Mouse (Mus musculus) MEL (cell line): ENCODE measurements at regions not wholly inside any gene's neighbourhood (a gene's known extent, or its start where the extent isn't known, plus 50 kb on each side); places are given as distances from the start of the nearest gene placed in this dataset.

Source experiments
- MXI1 ChIP-seq: IDR thresholded peaks from 2 replicates; pipeline ENCODE4 v1.6.1; 2011; ENCODE audit warnings: mild to moderate bottlenecking, low read depth, low read length, improper control_type of control experiment
- RAD21 ChIP-seq: IDR thresholded peaks from 2 replicates; pipeline ENCODE4 v1.6.1; 2011; ENCODE audit warnings: mild to moderate bottlenecking, low read depth, low read length, improper control_type of control experiment
- TAL1 ChIP-seq: IDR thresholded peaks from 2 replicates; pipeline ENCODE4 v1.6.1; 2012; ENCODE audit warnings: mild to moderate bottlenecking, inconsistent platforms, low read length, moderate library complexity, mixed read lengths

GRCm38 (mm10) chr12:70681407-70681990 lies 143.8 kb upstream of the Frmd6 start:
- TF ChIP-seq TAL1, result no peak
- TF ChIP-seq MXI1, result no peak
- no peak for TF ChIP-seq RAD21
